Mouse (Mus musculus) T-helper 2 cell (primary cell): Measurements from ENCODE around the gene Slc38a4.

Experiments
- in situ Hi-C: fragments of 300-600 bp; cut with MboI, MseI; formaldehyde crosslinking; loops from one replicate; pipeline ENCODE4 v1.15.1; 2025; ENCODE audit warnings: high pct_unique_total_duplicates

The Slc38a4 gene

DNA sequence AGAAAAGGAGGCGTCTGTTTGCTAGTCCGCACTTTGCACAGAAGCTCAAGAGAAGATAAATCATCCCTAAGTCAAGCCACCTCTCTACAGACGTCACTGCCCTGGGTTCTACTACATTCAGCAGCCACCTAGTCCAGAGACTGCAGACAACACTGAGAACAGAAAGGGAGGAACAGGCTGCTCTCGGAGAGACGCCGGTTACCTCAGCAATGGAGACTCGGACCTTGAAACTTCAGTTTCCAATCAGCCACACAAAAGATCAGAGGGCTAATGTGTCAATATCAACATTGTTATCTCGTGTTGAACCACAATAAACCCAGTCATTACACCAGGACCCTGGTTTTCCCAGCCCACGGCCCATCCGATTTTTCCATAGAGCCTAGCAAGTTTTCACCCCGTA, 36.4 kb downstream of the Slc38a4 start:
- in situ Hi-C loops = no loop called here

DNA sequence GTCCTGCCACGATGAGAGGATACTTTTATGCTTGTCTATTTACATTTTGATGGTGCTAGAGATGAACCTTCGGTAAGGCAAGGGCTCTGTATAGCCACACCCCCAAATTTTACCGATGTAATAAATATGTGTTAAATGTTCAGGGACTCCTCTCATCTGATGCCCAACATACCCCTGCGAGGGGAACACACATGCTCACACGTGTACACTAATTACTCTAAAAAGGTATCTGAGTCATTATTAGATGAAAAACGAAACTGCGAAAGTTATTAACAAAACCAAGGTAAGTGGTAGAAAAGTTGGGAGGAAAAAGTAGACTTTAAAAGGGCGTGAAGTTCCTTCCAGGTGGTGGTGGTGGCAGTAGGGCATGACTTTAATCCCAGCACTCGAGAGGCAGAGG, 38.6 kb downstream of the Slc38a4 start:
- in situ Hi-C loops = no loop called here

DNA sequence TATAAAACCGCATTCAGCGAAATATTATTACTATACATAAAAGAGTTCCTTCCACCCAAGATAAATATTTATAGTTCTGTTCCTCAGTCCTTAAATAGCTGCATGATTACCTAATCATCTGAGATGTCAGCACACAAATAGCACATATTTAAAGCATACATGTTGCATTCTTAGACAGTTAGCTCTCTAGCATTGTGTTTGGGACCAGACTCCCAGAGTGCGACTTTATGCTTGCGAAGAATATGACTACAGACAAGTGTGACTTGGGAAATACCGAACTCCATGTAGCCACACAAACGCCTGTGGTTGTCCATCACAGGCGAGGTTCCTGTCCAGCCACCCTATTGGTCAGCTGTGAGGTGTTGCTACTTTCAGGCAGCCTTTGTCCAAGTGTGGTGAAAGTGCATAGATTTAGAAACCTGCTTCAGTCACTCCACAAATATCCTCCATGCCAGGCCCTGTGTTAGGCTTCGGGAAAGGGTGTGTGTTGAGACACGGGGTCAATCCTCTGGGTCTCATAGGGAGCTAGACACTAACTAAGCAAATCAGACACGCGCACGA, 40.6 kb downstream of the Slc38a4 start:
- in situ Hi-C loops = no loop called here

DNA sequence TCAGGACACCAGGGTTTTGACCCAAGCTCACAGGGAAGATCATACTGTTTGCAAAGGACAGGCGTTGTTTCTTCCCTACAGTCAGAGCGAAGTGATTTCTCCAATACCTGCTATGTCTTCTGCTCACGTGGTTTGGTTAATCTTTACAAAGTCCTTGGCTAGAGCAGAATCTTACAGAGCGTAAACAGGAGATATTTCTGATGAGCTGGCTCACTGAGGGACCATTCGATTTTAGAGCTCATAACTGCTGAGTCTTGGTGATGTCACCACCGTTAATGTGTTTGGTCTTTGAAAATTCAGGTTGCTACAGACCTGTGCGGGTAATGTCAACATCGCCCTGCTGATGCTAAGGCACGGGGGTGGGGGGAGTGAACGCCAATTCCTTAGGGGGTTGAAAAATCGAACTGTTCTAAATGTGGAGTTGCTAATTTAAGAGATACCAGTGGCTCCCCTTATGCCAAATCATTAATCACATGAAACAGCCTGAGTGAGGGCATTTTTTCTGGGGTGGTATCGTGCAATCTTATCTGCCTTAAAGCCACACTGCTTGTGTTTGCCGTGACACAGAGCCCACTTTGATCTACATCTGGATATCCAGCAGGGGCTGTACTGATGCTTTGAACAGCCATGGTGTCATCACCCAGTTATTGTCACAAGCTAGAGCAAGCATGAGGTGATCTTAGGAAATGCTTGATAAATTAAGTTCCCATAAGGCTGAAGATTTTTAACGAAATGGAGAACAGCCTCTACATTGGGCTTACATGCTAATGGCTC, 44.0 kb downstream of the Slc38a4 start:
- in situ Hi-C loops = no loop called here

GRCm38 (mm10) chr15:97009271-97009670, 46.5 kb downstream of the Slc38a4 start:
- in situ Hi-C loops = no loop called here

DNA sequence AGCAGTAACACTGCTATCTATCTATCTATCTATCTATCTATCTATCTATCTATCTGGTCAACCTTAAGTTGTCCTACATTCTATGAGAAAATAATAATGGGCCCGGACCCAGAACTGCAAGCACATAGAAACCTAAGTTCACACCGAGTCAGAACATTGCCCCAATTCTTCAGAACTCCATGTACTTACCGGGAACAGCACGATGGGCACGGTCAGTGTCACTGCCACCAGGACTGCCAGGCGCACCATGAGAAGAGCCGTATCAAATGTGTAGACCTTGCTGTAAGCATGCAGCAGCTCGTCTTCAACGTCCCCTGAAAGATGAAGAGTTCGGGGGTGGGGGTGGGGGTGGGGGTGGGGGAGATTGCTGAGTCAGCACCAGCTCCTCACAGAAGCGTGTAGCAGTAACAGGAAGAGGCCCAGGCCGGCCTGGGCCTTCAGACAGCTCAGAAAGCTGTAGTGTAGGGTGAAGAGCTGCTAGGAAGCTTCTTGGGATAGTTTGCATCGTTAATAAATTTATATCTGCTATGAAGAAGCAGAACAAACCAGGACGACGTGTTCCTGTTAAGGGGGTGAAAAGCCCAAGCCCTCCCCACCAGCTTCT, 50.0 kb downstream of the Slc38a4 start:
- in situ Hi-C loops = no loop called here

DNA sequence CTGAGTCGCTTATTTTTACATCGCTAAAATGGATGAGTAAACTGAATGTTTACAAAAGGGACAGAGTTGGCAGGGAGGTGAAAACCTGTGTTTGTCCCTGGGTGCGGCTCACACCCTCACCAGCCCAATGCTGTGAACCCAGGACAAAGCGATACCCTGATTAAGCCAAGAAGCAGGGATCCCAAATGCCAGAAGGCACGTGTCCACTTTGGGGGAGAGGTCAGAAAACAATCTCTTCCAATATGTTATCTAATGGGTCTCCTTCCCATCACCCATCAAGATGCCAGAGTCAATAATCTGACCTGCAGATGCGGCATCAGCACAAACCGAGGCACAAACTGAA, 51.3 kb downstream of the Slc38a4 start:
- in situ Hi-C loops = no loop called here

DNA sequence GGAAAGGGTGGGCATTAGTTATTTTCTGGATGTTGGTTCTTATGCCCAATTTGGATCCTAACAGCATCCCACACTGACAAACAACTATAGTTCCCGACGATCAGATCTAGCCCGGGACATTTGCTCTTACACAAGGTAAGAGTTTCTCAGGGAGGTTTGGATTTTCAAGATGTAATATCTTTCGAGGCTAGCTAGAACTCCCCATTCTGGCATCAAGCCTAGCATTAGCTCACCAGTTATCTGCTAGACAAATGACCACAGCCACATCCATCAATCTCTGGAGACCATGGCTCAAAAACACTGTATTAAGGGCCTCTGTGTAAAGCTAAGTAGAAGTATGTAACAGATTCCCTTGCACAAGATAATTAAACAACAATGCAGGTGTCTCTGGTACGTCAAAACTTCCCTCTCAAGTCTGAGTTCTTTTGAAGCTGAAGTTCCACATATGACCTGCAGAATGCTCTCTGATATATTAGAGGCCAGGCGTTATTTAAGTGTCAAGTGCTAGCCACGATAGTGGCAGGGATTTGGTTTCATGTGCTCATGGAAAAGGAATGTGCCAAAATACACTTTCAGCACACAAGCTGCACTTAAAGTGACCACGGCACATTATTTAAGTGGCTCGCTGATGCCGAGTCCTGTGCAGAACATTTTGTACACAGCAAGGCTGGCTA, 51.8 kb downstream of the Slc38a4 start:
- in situ Hi-C loops = no loop called here

GRCm38 (mm10) chr15:97003186-97003585, 52.6 kb downstream of the Slc38a4 start:
- in situ Hi-C loops = no loop called here

GRCm38 (mm10) chr15:97002752-97003151, 53.0 kb downstream of the Slc38a4 start:
- in situ Hi-C loops = no loop called here

DNA sequence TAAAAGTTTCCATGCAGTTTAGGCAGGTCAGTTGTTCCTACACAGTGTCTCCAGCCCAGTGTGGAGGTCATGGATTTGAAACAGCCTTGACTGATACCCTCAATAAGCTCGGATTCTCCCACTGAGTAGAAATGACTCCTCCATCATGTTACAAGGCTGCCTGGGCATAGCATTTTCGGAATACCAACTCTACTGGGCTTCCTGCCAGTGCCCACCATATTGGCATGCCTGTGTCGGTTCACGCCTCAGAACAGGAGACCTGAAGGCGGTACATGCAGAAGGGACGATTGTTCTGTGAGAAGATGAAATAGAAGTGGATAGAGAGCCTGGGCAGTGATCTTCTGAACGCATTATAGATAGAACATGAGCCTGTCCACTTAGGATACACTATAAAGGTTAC, 53.9 kb downstream of the Slc38a4 start:
- in situ Hi-C loops = no loop called here

- in situ Hi-C loops = no loop called here
Observed at GRCm38 (mm10) chr15:97001416-97001815, 54.3 kb downstream of the Slc38a4 start.

DNA sequence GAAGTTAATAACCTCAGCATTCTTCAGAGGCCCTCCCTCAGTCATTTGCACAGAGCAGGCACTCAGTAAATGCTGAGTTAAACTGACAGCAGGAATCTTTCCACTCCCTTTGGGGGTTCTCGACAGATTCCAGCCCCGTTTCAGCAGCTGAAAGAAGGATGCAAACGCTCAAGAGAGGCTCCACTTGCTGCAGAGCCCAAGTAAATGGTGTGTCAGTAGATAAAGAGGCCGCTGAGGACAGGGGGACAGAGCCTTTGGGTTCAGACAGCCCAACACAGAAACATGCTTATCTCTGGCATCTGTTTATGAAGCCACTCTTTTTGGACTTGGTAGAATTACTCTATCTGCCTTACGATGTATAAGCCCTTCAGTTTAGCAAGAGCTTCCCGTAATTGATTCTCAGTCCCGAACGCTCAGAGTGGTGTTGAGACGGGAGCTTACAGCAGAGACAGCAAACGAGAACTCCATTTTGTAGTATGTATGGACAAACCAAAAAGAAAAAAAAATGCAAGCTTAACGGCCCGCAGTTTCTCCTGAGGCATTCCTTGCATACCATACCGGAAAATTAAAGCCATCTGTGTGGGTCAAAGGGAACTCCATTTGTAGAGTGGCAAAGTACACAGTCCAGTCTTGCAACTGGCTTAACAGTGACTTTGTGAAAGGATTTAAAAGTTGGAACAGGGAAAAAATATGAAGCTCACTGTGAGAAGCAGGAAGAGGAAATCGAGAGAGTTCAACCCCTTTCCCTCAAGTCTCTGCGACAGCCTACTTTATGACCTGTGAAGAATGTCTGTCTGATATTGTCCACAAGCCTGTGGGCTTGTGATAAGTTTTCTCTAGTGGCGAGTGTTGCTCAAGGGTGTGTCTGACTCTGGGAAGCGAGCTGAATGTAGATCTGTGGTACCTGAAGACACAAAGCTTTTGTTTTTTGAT, 55.2 kb downstream of the Slc38a4 start:
- in situ Hi-C loops = no loop called here

- in situ Hi-C loops = no loop called here
Observed at GRCm38 (mm10) chr15:96999401-96999800, 56.4 kb downstream of the Slc38a4 start.

- in situ Hi-C loops = no loop called here
Observed at GRCm38 (mm10) chr15:96985618-96986017, 70.1 kb downstream of the Slc38a4 start.

GRCm38 (mm10) chr15:96983581-96984330, 72.0 kb downstream of the Slc38a4 start:
- in situ Hi-C loops = no loop called here

- in situ Hi-C loops = no loop called here
Observed at GRCm38 (mm10) chr15:96975125-96975524, 80.6 kb downstream of the Slc38a4 start.

DNA sequence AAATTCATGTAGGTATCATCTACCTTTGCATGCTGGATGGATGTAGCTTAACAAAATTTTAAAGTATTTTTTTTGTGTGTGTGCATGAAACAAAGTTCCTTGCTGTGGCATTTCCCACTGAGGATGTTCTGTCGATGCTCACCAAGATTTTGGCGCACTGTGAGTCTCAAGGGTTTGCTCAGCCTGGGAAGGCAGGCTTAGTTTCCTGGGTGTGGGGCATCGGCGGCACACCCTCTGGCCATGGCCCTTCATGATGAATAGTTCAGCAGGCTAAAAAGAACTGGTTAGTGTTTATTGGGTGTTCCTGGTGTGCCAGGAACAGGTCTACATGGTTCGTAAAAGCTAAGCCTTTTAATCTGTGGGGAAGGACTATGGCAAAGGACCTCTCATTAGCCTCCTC, 81.6 kb downstream of the Slc38a4 start:
- in situ Hi-C loops = no loop called here

GRCm38 (mm10) chr15:96973370-96973769, 82.4 kb downstream of the Slc38a4 start:
- in situ Hi-C loops = no loop called here

DNA sequence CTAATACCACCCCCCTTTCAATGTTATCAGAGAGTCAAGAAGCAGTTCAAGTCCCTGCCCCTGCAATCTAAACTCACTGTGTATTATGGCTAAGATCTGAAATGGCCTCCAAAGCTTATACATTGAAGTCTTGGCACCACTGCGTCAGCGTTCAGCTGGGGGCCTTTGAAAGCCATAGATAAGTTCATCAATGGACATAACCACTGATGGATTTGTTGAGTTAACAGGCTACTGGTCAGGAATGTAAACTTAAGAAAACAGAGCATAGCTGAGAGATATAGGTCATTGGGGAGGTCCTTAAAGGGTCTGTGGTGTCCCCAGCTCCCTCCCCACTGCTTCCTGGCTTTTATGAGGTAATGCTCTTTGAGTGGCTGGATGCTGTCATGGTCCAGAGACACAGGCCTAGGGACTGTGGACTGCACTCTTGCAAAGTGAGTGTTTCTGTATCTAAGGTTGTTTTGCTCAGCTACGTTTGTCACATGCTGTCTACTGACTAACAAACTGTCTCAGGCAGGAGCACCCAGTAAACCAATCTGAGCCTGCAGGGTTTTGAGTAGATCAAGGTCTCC, 83.0 kb downstream of the Slc38a4 start:
- in situ Hi-C loops = no loop called here

- in situ Hi-C loops = no loop called here
Observed at GRCm38 (mm10) chr15:96971906-96972305, 83.8 kb downstream of the Slc38a4 start.
